Mouse (Mus musculus) kidney, adult 11 months (tissue): ENCODE results near the gene Ddx5.
"Not testable (repeated sequence)": the region's sequence is repeated elsewhere in the genome, so short reads cannot be mapped to it uniquely, and the experiment has no call there.

Source experiments
- DNase-seq: peaks from one replicate; pipeline ENCODE4 v3.0.0; 2022

Gene Ddx5

GRCm38 (mm10) chr11:106788026-106788774, 785 bp downstream of the Ddx5 start:
- peak; percentile 96 for DNase-seq

GRCm38 (mm10) chr11:106787131-106788025, 1.6 kb downstream of the Ddx5 start:
- peak; percentile 91 for DNase-seq

DNA sequence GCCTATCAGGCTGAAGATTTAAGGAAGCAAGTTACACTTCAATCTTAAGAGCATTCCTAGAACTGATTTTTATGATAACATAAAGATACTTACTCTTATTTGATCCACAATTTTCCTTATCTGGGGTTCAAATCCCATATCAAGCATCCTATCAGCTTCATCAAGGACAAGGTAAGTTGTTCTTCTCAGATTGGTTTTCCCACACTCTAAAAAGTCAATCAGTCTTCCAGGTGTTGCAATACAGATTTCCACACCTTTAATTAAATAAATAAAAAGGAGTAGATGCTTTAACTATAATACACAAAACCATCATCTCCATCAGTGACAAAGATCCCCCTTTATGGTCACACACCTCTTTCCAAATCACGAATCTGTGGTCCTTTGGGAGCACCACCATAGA, 3.9 kb downstream of the Ddx5 start:
- no peak for DNase-seq

GRCm38 (mm10) chr11:106784476-106784875, 4.5 kb downstream of the Ddx5 start:
- DNase-seq = no peak

DNA sequence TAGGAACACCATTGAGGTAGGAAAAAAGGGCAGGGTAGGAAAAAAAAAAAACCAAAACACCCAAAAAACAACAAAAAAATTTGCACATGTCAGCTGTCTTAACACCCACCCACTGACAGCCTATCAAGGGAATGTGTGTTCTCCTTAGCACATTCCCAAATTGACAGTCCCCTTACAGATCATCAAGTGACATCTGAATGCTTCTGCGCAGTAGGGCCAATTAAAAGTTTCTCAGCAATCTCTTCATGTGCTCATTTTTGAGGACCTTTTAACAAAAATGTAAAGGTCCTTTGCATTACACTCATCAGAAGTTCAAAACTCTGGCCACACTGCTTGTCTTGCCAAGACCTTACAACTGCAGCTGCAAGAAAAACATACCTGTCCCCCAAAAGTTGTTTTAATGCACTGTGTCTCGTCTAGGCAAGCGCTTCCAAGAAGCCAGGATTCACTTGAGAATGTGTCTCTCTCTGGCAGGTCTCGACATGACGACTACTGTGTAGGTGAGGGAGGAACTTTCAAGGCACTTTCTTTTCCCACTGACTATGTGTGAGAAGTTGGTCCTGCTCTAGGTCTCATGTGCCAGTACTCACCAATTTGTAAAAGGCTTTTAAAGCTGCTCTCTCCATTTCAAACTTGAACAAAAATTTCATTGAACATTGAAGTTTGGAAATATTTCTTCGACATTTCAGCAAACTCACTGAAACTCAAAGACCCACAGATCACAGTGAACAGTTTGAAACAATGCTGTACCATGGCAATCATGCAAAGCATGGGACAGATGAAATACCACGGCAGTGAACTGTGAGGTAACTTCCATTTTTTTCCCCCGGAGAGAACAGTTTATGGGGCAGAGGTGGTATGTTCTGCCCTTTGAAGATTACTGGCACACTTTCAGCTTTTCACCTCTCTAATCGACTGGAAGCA, 5.9 kb downstream of the Ddx5 start:
- no peak for DNase-seq

DNA sequence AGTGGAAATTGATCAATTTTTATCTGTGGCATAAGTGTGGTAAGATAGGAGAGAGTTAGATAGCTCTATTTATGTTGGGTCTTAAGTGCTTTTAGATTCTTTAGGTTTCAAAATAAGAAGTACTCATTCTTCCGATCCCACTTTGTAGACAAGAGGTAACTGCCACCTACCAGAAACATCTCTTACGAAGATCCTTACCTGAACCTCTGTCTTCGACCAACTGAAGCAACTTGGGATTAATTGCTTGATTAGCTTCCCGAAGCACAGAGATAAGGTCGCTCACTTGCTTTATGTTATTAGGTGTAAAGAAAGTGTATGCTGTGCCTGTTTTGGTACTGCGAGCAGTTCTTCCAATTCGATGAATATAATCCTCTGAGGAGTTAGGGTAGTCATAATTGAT, 6.7 kb downstream of the Ddx5 start:
- DNase-seq = not testable (repeated sequence)

GRCm38 (mm10) chr11:106780590-106781220, 8.3 kb downstream of the Ddx5 start:
- no peak for DNase-seq

GRCm38 (mm10) chr11:106780089-106780425, 8.9 kb downstream of the Ddx5 start:
- no peak for DNase-seq

DNA sequence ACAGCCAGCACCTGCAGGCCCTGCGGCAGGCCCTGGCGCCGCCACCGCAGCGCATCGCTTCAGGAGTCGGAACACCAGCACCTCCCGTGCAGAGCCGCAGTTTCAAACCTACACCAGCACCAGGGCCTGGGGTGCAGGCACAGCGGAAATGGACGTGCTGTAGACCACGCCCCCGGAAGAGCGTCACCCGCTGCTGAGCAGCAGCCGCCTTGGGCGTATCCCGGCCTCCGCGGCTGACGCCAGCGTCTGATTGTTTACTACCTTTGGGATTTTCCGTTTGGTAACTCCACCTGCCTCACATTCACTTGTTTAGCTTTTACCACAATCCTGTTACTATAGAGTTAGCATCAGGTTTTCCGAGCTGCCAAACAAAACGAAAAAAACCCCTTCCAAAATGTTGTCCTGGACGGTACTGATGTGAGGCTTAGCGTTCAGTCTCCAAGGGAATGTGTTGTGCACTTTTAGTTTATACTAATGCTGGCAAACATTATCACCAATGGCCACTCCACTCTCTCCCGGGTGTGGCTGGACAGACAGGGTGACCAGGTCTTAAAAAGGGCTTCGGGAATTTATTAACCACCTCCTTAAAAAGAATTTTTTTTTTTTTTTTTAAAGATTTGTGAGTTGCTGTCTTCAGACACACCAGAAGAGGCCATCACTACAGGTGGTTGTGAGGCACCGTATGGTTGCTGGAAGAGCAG, 9.4 kb downstream of the Ddx5 start, which contains the start of gene Polg2:
Gene Polg2, minus strand, starts transcription at position 150 of the 701 bp plus-strand sequence.
- peak; percentile 94 for DNase-seq

DNA sequence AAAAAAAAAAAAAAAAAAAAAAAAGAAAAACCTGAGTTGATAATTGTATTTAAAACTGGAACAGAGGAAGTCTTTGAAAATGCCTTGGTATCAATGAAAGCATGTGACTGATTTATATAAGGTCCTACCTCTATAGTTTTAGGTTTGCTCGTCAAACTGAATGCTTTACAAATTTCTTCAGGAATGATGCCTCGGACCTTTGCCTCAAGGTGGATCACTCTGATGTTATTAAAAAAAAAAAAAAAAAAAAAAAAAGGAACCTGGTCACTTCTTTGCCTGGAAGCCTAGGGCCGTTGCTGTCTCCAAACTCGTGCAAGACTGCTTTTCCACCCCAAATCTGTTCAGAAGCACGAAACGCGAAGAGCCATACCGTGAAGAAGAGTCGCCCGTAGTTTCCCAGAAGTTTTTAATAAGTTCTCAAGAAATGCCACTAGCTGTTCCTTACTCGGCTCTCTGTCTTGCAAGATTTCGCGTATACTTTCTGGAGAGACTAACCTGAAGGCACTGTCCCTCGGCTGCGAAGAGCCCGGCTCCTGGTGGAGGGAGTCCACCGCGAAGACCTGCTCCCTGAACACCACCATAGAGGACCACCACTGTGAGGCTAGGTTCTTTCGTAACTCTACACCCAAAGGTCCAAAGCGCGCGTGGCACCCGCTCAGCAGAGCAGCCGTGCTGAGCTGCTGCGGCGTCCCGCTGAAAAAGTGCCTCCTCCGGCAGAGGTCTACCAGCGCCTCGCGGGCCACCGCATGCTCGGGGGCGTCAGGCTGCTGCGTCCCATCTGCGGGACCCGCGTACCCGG, 10.2 kb downstream of the Ddx5 start:
- no peak for DNase-seq

GRCm38 (mm10) chr11:106778132-106778531, 10.9 kb downstream of the Ddx5 start:
- DNase-seq = no peak

DNA sequence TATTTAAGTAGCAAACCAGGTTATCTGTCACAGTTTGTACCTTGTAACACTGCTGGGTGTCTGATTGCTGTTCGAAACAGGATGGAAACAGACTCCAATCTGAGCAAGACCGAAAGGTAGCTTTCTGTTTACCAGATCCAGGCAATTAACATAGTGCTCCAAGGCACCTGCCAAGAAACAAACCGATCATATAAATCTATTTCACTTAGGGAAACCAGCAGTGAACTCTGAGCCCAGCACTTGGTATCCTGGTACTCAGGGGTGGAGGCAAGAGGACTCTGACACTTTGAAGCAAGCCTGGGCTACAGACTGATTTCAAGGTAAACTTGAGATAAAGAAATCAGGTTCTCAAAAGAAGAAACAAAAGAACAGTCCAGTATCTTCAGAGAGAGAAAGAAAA, 11.6 kb downstream of the Ddx5 start:
- peak; percentile 38 for DNase-seq

DNA sequence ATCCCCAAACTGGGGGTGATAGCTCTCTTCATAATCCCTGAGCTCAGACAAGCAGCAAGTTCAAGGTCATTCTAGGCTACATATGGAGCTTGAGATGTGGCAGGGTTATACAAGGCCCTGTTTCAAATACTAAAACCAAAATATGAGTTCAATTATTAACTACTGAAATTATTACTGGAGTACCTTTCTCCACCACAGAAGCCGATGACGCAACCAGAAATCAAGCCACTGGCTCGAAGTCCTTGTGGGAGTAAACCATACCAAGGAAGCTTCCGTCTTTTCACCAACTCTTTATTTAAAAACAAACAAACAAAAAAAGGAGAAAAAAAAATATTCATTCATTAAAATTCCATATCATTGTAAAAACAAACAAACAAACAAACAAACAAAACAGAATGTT, 12.0 kb downstream of the Ddx5 start:
- DNase-seq = peak; percentile 49

GRCm38 (mm10) chr11:106773061-106773460, 15.9 kb downstream of the Ddx5 start:
- no peak for DNase-seq

DNA sequence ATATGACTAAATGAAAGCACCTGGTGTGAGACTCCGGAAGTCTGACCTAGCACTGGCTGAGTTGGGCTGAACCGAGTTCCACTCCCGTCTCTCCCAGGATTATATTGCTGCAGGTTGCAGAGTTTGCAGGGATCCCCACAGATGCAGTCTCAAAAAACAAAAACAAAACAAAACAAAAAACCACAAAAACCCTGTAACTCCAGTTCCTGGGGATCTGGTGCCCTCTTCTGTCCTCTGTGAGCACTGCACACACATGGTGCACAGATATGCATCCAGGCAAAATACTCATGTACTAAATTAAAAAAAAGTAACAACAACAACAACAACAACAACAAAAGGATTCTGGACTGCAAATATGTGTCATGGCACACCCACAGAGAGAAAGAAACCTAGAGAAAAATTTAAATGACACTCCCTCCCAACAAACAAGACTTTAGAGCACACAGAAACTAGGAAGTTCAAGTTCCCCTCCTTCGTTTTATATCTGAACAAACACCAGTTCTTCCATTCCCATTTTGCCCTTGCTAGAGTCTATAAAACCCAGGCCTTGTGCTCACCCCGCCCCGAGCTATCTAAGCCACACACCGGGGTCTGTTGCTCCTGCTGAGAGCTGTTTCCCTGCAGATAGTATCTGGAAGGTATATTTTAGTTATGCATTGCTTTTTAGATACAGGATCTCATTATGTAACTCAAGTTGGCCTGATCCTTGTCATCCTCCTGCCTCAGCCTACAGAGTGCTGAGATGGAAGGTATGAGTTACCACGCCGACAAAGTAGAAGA, 18.6 kb downstream of the Ddx5 start:
- DNase-seq = no peak

DNA sequence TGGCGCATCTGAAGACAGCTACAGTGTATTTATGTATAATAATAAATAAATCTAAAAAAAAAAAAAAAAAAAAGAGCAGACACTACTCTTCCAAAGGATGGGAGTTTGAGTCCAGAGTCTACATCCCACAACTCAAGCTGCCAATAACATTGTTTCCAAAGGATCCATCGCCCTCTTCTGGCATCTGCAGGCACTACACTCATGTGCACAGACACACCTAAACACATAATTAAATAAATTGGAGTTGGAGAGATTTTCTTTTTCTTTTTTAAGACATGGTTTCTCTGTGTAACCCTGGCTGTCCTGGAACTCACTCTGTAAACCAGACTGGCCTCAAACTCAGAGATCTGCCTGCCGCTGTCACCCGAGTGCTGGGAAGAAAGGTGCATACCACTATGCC, 21.5 kb downstream of the Ddx5 start:
- no peak for DNase-seq

DNA sequence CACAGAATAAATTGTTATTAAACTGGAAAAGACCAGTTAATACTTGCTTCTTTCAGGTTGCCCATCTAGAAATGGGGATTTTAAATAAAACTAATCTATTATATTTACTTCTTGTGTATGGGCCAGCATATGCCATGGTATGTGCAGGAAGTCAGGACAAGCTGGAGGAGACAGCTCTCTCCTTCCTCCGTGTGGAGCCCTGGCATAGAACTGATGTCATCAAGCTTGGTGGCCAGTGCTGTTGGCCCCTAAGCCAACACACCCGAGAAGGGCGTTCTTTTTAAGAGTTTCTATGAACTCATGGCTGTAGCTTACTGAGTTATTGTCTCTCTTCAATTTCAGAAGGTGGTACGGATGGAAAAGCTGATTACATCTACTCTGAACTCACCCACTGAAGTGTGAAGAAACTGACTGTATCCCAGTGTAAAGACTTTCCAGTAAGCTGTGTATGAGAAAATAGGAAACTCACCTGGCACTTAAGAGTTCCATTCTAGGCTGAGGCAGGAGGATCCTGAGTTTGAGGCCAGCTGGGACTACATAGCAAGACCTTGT, 22.3 kb downstream of the Ddx5 start:
- no peak for DNase-seq

DNA sequence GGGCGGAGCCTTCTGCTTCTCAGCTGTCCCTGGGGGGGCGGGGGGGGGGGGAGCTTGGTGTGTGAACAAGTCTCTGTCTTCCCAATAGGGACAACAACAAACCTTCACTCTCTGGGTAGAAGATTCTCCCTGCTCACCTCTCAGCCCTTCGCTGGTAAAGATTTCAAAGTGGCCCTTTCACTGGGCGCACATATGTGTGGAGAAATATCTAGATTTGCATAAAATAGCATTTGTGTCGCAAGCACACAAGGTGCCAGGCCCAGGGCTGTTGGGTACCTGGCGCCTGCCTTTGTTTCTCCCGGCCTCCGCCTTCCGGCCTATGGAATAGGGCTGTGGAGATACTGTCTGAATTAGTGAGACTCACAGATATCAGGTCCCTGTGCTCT, 26.2 kb downstream of the Ddx5 start:
- DNase-seq = no peak

DNA sequence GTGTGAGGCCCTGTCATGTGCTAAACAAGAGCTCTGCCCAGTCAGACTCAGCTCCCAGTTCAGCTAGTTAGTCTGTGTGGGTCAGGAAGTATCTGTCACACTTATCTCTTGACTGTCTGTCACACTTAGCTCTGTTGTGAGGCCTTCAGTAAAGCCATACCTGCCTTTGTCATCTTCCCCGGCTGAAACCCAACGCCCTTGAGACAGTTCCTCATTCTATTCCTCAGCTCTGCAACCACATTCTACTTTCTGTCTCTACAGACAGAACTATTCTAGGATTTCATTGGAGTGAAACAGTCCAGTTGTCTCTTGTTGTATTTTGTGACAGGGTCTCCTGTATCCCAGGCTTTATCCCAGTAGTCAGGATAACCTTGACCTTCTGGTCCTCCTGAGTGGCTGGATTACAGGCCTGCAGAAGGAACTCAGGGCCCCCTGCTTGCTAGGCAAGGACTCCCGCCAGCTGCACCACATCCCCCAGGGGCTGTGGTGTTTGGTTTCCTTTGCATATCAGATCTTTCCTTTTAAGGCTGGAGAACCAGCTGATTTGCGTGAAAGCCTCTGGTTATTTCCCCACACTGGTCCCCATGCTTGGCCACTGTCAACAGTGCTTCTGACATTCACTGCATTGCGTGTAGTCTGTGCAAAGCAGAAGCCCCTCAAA, 26.7 kb downstream of the Ddx5 start:
- peak; percentile 31 for DNase-seq
